ENCODE assay signal across 8 mouse cellular contexts in genomic region chr2:175206732-175207131, GRCm38 (mm10). TPM values are rescaled to one million over a fixed set of nuclear protein-coding genes. Genes with fewer than 3 reads are reported as not detected.
DNase-seq lines count a peak whose midpoint lies in the region; ATAC-seq and TF ChIP-seq lines count a peak whose summit lies in the region.
"Not testable (repeated sequence)": the region's sequence is repeated elsewhere in the genome, so short reads cannot be mapped to it uniquely, and the experiment has no call there.

Gene Gm14391 (minus strand): TSS chr2:175206917.

- H3K27ac ChIP-seq in ES-E14 (ENCODE audit: insufficient read depth, low read depth, low read length, poor library complexity, severe bottlenecking); forebrain, embryonic 16.5 days (ENCODE audit: low read length); lung, embryonic 14.5 days (ENCODE audit: low read depth): not testable (repeated sequence)

- not testable (repeated sequence) for TF ChIP-seq CTCF in lung, embryonic 14.5 days (IDR thresholded peaks at IDR 0.05; ENCODE audit: low read depth)

- WGBS in forebrain, embryonic 16.5 days: no CpG with 5 or more reads among the region's 7 CpGs
- WGBS in lung, embryonic 14.5 days: no CpG with 5 or more reads among the region's 7 CpGs

- H3K4me2 ChIP-seq in forebrain, embryonic 16.5 days (ENCODE audit: low read length); lung, embryonic 14.5 days: not testable (repeated sequence)

- DNase-seq in ES-E14 (ENCODE audit: low read depth, low spot score); adrenal gland, postnatal 4 days (ENCODE audit: low spot score in 2 of 2); gonadal fat pad, adult 2 months (ENCODE audit: low read depth); left cerebral cortex, adult 18-20 months (ENCODE audit: low spot score in 2 of 2); lung, embryonic 14.5 days; urinary bladder, adult 2 months (ENCODE audit: low spot score): not testable (repeated sequence)

- not testable (repeated sequence) for H3K9me3 ChIP-seq in ES-E14 (ENCODE audit: control insufficient read depth, insufficient read depth, low read depth, low read length); forebrain, embryonic 16.5 days (ENCODE audit: control insufficient read depth, low read length); lung, embryonic 14.5 days (ENCODE audit: low read depth, low read length)

- not testable (repeated sequence) for H3K27me3 ChIP-seq in forebrain, embryonic 16.5 days (replicated peaks; ENCODE audit: control insufficient read depth, insufficient read depth, low read length); lung, embryonic 14.5 days (ENCODE audit: insufficient read depth, low read length)

- not testable (repeated sequence) for ATAC-seq in forebrain, embryonic 16.5 days; lung, embryonic 14.5 days (ENCODE audit: insufficient read depth)
- ATAC-seq in hematopoietic stem cell, adult 5-6 weeks (replicated peaks in 1 of 2; ENCODE audit: insufficient read depth in 1 of 2, low FRiP score in 2 of 2, low TSS enrichment in 1 of 2, low read depth in 1 of 2, poor library complexity in 2 of 2, severe bottlenecking in 2 of 2): peak; percentile 53 to 71; a peak in 2 of 4 replicates

- in situ Hi-C loops in ES-E14 (cut with MboI; ENCODE audit: low sequenced_read_pairs in 2 of 2, unreplicated experiment in 2 of 2): not testable (repeated sequence)

- not testable (repeated sequence) for H3K4me3 ChIP-seq in ES-E14 (ENCODE audit: insufficient read depth in 1 of 2, low read depth in 1 of 2, low read length in 2 of 2, poor library complexity in 1 of 2, severe bottlenecking in 1 of 2); forebrain, embryonic 16.5 days (replicated peaks; ENCODE audit: low read length); lung, embryonic 14.5 days (ENCODE audit: low read depth, low read length)

- H3K9ac ChIP-seq in ES-E14 (ENCODE audit: insufficient read depth, low read depth, low read length, poor library complexity, severe bottlenecking); forebrain, embryonic 16.5 days (replicated peaks; ENCODE audit: low read depth, low read length); lung, embryonic 14.5 days: not testable (repeated sequence)

- H3K4me1 ChIP-seq in ES-E14 (ENCODE audit: control insufficient read depth in 2 of 2, insufficient read depth in 2 of 2, low read length in 2 of 2, poor library complexity in 1 of 2); forebrain, embryonic 16.5 days (replicated peaks; ENCODE audit: control insufficient read depth, insufficient read depth, low read length); lung, embryonic 14.5 days (ENCODE audit: insufficient read depth): not testable (repeated sequence)

- not testable (repeated sequence) for H3K36me3 ChIP-seq in ES-E14 (ENCODE audit: control insufficient read depth, insufficient read depth, low read length, poor library complexity, severe bottlenecking); forebrain, embryonic 16.5 days (ENCODE audit: control insufficient read depth, insufficient read depth); lung, embryonic 14.5 days (ENCODE audit: insufficient read depth)

RNA-seq across cellular contexts. Expression of gene Gm14391, which starts in this region (rescaled TPM):
- total RNA-seq in ES-E14 (2012; rRNA removed): 27.4 and 34.1 TPM in 2 replicates
- 10 to 100 TPM; 70.0 to 73.4 TPM for total RNA-seq in adrenal gland, postnatal 4 days (2021)
- 11.8 and 13.2 TPM in 2 replicates for polyA plus RNA-seq in forebrain, embryonic 16.5 days (2015; fragmentation: Nextera tagmentation; extraction: Ambion mirVana)
- 7.9 and 15.2 TPM in 2 replicates for polyA plus RNA-seq in gonadal fat pad, adult 2 months (2012; rRNA removed)
- total RNA-seq in hematopoietic stem cell, adult 5-6 weeks (2017): 19.8 and 22.5 TPM in 2 replicates
- total RNA-seq in left cerebral cortex, adult 18-20 months (2021): 100 to 1,000 TPM in 1 of 2 experiments, 10 to 100 TPM in 1; 90.2 to 102 TPM
- polyA plus RNA-seq in lung, embryonic 14.5 days (2014; fragmentation: Nextera tagmentation; extraction: Ambion mirVana): 5.7 and 11.1 TPM in 2 replicates
- polyA plus RNA-seq in urinary bladder, adult 2 months (2012; rRNA removed): 12.6 and 12.8 TPM in 2 replicates
